8 mouse cellular contexts compared by ENCODE assay signal in the genomic region with DNA sequence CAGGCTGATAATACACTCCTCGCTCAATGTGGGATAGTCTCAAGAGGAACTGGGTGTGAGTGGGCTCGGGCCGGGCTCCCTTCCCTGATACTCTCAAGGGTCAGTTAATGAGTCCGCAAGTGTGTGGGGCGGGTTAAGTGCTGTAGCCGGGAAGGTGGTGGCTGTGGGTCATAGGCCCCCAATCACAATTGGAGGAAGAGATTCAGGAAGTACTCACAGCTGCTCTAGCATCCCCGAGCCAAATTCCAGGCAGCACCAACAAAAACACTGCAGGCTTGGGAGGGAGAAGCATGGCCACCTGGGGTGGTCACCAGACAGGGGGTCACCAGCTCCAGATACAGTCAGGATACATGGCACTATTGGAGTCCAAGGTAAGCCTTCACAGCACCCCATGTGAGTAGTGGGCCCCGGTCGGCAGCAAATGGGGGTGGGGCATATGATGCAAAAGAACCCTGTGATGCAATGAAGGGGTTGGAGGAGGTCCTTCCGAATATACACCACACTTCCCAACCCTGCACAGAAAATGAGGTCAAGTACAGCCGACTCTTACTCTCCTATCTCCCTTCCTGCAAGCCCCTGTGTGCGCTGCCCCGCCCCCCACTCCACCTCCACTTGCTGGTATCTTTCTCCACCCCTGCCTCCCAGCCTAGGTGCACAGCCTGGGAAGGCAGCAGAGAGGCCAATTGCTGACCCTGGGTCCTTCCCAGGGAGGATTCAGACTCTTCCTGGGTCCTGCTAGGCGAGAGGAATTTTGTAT. TPM values are rescaled to one million over a fixed set of nuclear protein-coding genes. Genes with fewer than 3 reads are reported as not detected.
DNase-seq lines count a peak whose midpoint lies in the region; ATAC-seq lines count a peak whose summit lies in the region.

A gene (plus strand): TSS at position 241 of the 757 bp plus-strand sequence.

- H3K36me3 ChIP-seq in heart, embryonic 15.5 days, result no peaks in the 10 kb centered on the region
- H3K36me3 ChIP-seq in limb, embryonic 10.5 days, result no peaks in the 10 kb centered on the region

- no peaks in the 10 kb centered on the region for H3K27me3 ChIP-seq in heart, embryonic 15.5 days
- H3K27me3 ChIP-seq in limb, embryonic 10.5 days (ENCODE audit: low read depth, poor library complexity, severe bottlenecking), result 0 out of 2 replicates have a peak, but pooled peaks cover 10% of the 10 kb centered on the region

- H3K4me3 ChIP-seq in heart, embryonic 15.5 days, result no peak within 1 kb of the TSS
- no peak within 1 kb of the TSS for H3K4me3 ChIP-seq in limb, embryonic 10.5 days

- no peak for ATAC-seq in heart, embryonic 15.5 days (replicated peaks; ENCODE audit: insufficient number of reproducible peaks, insufficient read depth, low FRiP score, low read depth)
- ATAC-seq in megakaryocyte progenitor cell, adult 5-6 weeks (replicated peaks; ENCODE audit: poor library complexity), result peak; percentile 58
- no peak for ATAC-seq in frontal cortex, adult (ENCODE audit: low TSS enrichment)

- no peak within 1 kb of the TSS for H3K9ac ChIP-seq in heart, embryonic 15.5 days

- peak within 1 kb of the TSS; percentile 41 for H3K4me2 ChIP-seq in heart, embryonic 15.5 days

- H3K27ac ChIP-seq in heart, embryonic 15.5 days, result peak within 1 kb of the TSS; percentile 84
- peak within 1 kb of the TSS; percentile 36; the same call in 1 of the 2 replicates for H3K27ac ChIP-seq in limb, embryonic 10.5 days

- peak; percentile 54 to 75 for DNase-seq in adrenal gland, adult (ENCODE audit: inconsistent age in 2 of 2, low spot score in 1 of 2)
- DNase-seq in adrenal gland, postnatal 25 days, result no peak
- no peak for DNase-seq in limb, embryonic 10.5 days (ENCODE audit: low spot score)
- no peak for DNase-seq in frontal cortex, postnatal 25 days (ENCODE audit: low spot score in 2 of 2)
- DNase-seq in right cerebral cortex, postnatal 4 days, result no peak

- H3K4me1 ChIP-seq in heart, embryonic 15.5 days (replicated peaks), result peaks cover 57% of the 10 kb centered on the region
- peaks cover 26% of the 10 kb centered on the region for H3K4me1 ChIP-seq in limb, embryonic 10.5 days

- no peaks in the 10 kb centered on the region for H3K9me3 ChIP-seq in heart, embryonic 15.5 days (replicated peaks)
- H3K9me3 ChIP-seq in limb, embryonic 10.5 days (replicated peaks), result no peaks in the 10 kb centered on the region

- 32% methylated on average over 14 of the region's 14 CpGs for WGBS in heart, embryonic 15.5 days
- WGBS in limb, embryonic 10.5 days, result 65% methylated on average over 14 of the region's 14 CpGs

RNA-seq across cellular contexts. Expression of the gene that starts here (rescaled TPM):
- 2.1 and 2.7 TPM in 2 replicates for total RNA-seq in adrenal gland, postnatal 25 days (2021)
- polyA plus RNA-seq in heart, embryonic 15.5 days (2015; fragmentation: Nextera tagmentation; extraction: Ambion mirVana), result 0.31 and 0.42 TPM in 2 replicates
- 0.05 and 0.10 TPM in 2 replicates for polyA plus RNA-seq in limb, embryonic 10.5 days (2016; fragmentation: Nextera tagmentation; extraction: Ambion mirVana)
- total RNA-seq in megakaryocyte progenitor cell, adult 5-6 weeks (2015), result not detected in 2 replicates
- not detected in 2 replicates for total RNA-seq in megakaryocyte progenitor cell, adult 5-6 weeks (2017)

Comparison
In these comparisons a context has a peak if more than half of its experiments do, and no peak if none do; other contexts are left out.
1. DNase-seq: peak in adrenal gland, adult (2 of 2); none in adrenal gland, postnatal 25 days (single experiment), limb, embryonic 10.5 days (single experiment), frontal cortex, postnatal 25 days (0 of 2) and right cerebral cortex, postnatal 4 days (single experiment).
2. Peak in ATAC-seq in megakaryocyte progenitor cell, adult 5-6 weeks; RNA of the gene not detected or under 1 TPM.